Mouse (Mus musculus): ENCODE data around the gene Kif26b.

DNA sequence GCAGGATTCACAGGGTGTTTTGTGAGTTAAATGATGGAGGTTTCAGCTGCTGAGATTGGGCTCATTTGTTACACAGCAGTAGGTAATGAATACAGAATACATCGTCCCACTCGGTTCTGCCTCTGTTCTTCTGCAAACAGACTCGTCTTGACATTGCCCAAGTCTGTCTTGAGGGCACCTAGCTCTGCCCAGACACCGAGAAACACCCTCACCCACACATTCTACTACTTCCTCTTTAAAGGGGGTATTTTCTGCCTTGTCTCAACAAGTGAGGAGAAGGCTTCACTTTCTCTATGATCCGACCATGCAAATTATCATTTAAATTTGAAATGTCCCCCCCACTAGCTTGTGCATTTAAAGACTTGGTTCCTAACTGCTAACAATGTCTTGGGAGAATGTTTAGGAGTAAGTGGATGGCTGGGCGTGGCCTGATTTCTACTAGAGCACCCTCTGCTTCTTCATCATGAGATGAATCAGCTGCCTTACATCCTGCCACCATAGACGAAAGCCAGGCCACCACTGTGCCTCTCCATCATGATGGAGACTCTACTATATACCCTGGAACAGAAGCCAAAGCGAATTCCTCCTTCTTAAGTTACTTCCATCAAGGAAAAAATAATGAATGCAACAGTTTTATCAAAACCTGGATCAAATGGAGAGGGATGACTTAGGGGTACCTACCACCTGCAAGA is 395.7 kb downstream of the Kif26b start:
- no peak for TF ChIP-seq CTCF (IDR thresholded peaks at IDR 0.05)
- no peak for TF ChIP-seq EP300 (IDR thresholded peaks at IDR 0.05)
